Mouse (Mus musculus): ENCODE measurements around the gene Gng12.

Gene Gng12

GRCm38 (mm10) chr6:66913355-66913754 lies 17.2 kb downstream of the Gng12 start:
- ATAC-seq (ENCODE audit: insufficient number of reproducible peaks, low FRiP score, low TSS enrichment), result no peak

- ATAC-seq (ENCODE audit: insufficient number of reproducible peaks, low FRiP score, low TSS enrichment), result no peak
These were observed 19.4 kb downstream of the Gng12 start for GRCm38 (mm10) chr6:66915592-66915991.

DNA sequence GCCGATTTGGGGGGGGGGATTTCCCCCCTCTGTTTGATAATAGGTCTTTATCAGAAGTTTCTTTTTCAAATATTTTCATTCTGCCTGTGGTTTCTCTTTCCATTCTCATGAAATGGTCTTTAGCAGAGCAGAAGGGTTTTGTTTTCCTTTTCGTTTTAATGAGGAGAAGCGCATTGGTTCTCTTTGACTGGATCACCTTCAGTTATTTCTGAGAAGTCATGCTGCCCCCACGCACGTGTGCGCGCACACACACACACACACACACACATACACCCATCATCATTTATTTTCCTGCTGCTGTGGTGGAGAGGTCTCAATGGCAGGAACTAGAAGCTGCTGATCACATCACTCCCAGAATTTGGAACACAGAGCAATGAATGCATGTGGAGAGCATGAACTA lies 20.8 kb downstream of the Gng12 start:
- no peak for ATAC-seq (ENCODE audit: insufficient number of reproducible peaks, low FRiP score, low TSS enrichment)

DNA sequence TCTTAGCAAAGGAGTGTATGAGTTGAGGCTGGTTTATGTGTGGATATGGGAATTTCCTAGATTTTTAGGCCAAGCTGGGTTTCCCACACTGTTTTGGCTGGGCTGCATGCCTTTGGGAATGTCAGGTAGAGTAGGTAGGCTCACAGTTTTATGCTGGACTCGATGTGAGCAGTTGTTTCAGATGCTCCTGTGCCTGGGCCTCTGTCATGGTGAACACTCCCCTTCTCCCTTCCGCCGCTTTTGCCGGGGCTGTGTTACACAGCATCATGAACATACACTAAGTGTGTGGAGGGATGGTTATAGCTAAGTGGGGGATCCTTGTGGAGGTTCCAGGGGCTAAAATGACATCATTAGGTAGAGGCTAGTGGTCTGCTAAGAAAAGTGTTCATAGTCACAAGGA lies 24.6 kb downstream of the Gng12 start:
- no peak for ATAC-seq (ENCODE audit: insufficient number of reproducible peaks, low FRiP score, low TSS enrichment)

DNA sequence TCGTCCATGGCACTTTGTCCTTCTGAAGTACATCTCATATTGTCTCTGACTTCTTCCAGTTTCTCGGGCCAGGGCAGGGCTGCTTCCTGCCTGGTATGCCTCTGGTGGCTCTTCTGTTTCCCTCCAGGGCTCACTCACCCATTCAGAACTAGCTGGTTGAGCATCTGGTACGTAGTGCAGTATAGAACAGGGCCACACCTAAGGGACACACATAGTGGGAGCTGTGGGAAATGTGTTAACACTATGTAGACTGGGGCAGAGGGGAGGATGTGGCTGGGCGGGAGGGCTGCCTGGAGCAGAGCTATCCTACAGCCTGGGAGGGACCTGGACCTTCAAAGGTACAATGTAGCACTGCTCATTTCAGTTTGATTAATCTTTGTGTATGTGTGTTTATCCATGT lies 25.6 kb downstream of the Gng12 start:
- 0 out of 2 replicates have a peak, but pooled peaks have one; percentile 10 for ATAC-seq (ENCODE audit: insufficient number of reproducible peaks, low FRiP score, low TSS enrichment)

DNA sequence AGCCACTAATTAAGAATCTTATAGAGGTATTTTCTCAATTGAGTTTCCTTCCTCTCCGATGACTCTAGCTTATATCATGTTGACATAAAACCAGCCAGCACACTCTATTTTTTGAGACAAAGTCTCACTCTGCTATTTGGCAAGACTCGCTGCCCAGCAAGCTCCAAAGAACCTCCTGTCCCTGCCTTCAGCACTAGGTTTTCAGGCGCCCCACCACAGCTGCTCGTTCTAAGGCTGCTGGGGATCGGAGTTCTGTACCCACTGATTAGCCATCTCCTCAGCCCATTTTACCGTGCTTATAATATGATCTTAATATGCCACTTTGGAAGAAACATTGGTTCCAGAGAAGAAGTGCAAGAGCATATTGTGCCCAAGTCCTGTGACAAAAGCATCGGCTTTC lies 26.3 kb downstream of the Gng12 start:
- ATAC-seq (ENCODE audit: insufficient number of reproducible peaks, low FRiP score, low TSS enrichment), result no peak

DNA sequence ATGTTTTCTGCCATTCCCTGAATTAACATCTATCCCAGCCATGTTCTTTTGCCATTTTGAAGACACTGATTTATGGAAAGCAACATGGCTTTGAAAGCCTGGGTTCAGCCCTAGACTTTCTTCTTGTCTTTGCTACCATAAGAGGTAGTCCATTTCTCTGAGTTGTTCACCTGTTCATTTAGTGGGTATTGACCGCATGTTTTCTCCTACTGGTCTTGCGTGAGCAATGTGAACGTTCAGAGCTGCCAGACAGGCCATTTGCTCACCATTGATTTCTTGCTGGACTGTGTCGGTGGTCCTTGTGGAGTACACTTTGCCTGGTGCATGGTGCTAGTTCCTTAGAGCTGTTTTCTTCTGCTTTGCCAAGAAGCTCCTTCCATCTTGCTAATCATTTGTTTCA lies 27.7 kb downstream of the Gng12 start:
- no peak for ATAC-seq (ENCODE audit: insufficient number of reproducible peaks, low FRiP score, low TSS enrichment)

DNA sequence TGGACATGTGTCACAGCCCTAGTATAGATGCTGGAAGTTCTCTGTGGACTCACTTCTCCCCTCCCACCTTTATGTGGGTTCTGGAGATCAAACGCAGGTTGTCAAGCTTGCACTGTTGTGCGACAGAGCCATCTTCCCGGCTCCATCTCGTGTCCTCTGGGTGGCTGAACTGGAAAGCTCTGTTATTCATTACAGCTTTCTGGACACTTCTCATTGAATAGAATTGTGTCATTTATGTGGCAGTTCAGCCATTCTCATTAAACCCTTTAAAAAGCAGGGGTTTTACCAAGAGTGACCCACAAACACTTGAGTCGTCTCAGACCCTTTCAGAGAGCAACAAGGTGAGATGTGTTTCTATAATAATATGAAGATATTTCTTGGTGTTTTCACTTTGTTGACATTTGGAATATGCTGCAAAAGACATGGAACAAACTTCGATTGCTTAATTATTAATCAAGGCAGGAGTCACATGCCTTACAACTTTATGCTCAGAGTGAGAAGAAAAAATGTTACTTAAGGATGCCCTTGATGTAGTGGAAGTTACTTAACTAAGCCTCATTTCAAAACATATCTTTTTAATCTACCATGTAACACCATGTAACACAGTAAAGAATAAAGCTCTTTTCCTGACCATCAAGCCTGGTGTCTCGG lies 28.2 kb downstream of the Gng12 start:
- ATAC-seq (ENCODE audit: insufficient number of reproducible peaks, low FRiP score, low TSS enrichment), result no peak

- ATAC-seq (ENCODE audit: insufficient number of reproducible peaks, low FRiP score, low TSS enrichment), result no peak
These were observed 30.1 kb downstream of the Gng12 start for GRCm38 (mm10) chr6:66926269-66926668.

DNA sequence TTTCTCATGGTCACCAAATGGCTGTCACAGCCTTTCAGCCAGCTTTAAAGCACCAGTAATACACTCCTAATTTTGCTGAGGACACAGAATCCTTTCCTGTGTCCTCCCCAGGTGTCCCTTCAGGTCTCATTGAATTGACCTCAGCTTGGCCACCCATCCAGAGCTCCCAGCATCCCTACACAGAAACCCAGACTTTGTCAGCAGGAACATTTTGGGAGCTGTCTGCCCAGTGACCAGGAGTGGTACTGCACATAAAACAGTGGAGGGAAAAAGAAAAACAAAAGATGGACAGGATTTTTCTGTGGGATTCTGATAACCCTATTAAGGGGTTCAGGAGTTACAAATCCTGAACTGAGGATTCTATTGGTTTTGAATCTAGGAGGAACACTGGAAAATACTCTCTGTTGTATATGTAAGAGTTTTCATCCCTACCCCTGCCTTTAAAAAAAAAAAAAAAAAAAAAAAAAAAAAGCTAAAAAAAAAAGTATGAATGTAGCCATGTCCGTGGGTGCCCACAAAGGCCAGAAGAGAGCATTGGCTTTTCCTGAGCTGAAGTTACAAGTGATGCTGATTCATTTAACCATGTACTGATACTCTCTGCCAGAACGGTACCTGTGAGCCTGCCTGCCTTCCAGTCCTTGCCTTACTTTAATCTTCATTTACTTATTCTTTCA lies 32.9 kb downstream of the Gng12 start:
- no peak for ATAC-seq (ENCODE audit: insufficient number of reproducible peaks, low FRiP score, low TSS enrichment)

DNA sequence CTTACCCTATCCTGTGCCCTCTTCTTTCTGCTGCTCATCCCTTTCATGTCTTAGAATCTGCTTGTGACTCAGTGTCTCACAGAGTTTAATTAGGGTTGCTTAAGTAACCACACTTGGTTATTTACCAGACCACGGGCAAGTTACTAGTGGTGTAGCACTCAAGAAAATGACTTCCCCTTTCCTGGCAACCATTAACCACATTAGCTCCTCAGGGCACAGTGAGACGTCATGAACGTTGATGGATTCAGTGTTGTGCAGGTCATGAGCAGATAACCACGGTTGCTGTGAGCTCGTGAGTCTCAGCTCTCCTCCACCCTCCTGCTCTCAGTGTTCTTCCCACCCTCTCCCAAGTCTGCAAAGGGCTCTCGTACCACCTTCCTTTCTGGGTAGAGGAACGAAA lies 33.5 kb downstream of the Gng12 start:
- ATAC-seq (ENCODE audit: insufficient number of reproducible peaks, low FRiP score, low TSS enrichment), result no peak

- 0 out of 2 replicates have a peak, but pooled peaks have one; percentile 24 for ATAC-seq (ENCODE audit: insufficient number of reproducible peaks, low FRiP score, low TSS enrichment)
These were observed 36.1 kb downstream of the Gng12 start for GRCm38 (mm10) chr6:66932206-66932819.

DNA sequence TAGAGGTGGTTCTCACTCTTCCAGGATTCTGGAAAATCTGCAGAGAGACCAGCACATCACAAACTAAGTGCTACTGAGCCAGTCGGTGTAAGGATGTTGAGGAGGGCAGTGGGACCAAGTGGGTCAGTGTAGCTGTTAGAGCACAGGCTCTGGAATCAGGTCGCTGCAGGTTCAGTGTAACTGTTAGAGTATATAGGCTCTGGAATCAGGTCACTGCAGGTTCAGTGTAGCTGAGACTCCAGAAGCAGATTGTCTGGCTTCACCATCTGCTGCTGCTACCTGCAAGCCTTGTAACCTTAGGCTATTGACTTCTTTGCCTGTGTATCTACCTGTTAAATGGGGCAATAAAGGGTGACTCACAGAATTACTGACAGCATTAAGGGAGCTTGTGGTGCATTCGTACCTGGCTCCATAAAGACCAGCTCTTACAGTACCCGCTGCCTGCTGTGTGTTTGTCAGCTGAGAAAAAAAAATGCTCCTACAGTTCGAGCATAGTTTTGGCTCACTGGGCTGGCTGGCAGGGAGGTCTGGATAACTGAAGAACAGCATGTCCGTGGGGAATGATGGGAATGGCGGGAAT lies 44.5 kb downstream of the Gng12 start:
- ATAC-seq (ENCODE audit: insufficient number of reproducible peaks, low FRiP score, low TSS enrichment), result peak; percentile 72

DNA sequence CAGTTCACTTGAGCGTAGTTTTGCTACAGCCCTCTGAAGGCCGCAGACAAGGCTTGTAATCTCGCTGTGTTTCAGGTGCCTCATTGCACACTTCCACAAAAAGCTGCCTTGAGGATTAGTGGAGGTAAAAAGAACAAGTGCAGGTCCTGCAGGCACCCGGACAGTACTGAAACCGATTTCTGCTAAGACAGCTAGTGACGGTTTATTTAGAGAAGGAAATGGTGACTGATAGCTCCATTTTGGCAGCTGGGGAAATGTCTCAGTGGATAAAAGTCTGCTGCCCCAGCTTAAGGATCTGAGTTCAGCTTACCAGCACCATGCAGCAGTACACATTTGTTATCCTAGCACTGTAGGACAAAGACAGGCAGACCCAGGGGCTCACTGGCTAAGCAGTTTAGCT lies 45.6 kb downstream of the Gng12 start:
- no peak for ATAC-seq (ENCODE audit: insufficient number of reproducible peaks, low FRiP score, low TSS enrichment)

DNA sequence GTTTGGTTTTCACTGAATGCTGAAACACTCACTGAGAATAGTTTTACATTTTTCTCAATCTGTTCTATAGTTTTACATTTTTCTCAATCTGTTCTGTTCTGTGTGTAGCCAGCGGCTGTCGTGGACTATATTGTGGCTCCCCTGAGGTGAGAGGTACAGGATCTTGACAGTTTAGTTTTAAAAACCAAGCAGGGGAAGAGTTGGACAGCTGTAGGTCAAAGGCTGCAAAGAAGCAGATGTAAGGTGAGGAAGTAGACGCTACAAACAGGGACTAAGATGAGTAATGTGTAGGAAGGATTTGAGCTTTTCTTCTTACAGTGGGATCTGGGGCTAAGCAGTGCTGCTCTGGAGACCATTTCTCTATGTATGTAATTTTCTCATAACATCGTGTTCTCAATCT lies 46.6 kb downstream of the Gng12 start:
- ATAC-seq (ENCODE audit: insufficient number of reproducible peaks, low FRiP score, low TSS enrichment), result no peak

DNA sequence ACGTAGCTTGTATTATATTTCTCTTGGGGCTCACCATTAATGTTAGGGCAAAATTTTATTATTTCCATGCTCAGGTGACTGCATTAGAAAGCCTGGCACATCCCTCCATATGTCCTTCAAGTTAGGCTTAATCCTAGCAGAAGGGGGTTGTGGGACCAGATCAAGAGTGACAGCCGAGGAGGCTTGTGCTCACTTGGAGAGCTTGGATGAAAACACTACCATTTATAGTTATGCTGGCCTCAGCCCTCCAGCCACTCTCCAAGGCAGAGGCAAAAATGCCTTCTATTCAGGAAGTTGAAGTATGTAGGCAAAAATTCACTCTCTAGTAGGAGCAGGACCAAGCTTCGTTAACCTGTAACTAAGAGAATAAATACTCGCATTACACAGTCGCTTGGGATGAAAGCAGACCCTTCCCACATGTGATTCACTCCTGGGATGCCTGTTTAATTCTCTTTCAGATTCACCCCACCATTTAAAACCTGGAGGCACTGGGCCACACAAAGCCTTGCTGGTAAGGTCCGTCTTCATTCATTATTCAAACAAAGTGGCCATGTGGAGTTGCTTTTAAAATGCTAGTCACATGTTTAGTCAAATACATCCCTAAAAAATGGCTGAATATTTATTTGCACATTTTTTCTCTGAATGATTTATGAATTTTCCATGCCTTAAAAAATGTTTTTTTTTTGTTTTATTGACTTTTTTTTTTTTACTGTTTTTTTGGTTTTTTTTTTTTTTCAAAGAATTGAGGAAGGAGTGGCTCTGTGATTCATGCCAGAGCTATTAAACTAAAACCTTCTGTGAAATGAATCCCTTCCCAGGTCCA lies 47.4 kb downstream of the Gng12 start:
- no peak for ATAC-seq (ENCODE audit: insufficient number of reproducible peaks, low FRiP score, low TSS enrichment)

DNA sequence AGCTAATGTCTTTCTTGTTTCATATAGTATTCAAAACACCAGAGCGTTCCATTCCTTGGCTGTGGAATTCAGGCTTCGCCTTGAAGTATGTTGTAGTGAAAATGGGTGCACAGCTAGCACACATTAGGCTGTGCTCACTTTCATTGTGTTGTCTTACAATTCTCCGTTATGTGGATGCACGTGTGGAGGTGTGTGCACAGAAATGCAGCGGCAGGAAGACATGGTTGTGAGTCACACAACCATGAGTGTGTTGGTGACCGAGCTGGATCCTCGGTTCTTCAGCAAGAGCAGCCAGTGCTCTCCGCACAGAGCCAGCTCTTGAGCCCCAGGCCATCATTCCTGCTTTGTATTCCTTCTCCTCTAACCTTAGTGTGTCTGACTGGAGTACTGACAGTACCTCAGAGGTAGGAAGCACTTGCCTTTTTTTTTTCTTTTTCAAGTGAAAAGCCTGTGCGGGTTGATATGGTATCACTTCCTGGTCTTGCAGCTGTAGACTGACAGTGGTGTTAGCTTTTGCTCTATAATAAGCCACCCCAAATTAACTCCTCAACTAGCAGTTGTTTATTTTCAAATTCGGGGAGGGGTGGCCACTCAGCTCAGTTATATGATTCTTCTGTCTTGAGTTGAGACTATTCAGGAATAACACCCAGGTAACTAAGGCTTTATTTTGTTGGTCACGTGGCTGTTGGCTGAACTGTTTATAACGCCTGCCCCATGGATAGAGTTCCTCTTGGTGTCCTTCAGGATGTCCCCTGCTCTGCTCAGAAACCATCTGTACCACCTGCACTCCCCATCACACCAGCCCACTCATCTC lies 48.2 kb downstream of the Gng12 start:
- ATAC-seq (ENCODE audit: insufficient number of reproducible peaks, low FRiP score, low TSS enrichment), result no peak

DNA sequence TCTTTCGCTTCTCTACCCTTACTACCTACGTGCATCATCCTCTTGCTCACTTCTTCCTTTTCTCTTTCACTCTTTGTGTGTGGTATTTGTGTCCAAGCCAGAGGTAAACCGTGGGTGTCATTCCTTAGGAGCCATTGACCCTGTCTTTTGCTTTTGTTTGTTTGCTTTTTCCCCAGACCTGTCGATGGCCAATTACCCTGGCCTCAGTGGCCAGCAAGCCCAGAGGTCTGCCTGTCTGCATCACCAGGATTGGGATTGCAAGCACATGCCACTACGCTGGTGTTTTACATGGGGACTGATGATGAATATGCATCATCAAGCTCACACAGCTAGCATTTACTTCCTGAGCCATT lies 48.8 kb downstream of the Gng12 start:
- ATAC-seq (ENCODE audit: insufficient number of reproducible peaks, low FRiP score, low TSS enrichment), result no peak

DNA sequence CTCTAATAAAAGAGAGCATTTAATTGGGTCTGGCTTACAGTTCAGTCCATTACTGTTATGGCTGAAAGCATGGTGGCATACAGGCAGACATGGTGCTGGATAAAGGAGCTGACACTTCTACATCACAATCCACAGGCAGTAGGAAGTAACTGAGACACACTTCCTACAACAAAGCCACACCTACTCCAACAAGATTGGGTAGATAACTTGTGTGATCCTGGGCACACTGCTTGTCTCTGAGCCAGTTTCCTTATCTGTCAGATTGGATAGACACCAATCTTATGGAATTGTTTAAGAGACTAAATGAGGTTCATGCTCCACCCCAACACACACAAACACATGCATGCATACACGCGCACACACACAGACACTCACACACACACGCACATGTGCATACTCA lies 51.9 kb downstream of the Gng12 start:
- no peak for ATAC-seq (ENCODE audit: insufficient number of reproducible peaks, low FRiP score, low TSS enrichment)

DNA sequence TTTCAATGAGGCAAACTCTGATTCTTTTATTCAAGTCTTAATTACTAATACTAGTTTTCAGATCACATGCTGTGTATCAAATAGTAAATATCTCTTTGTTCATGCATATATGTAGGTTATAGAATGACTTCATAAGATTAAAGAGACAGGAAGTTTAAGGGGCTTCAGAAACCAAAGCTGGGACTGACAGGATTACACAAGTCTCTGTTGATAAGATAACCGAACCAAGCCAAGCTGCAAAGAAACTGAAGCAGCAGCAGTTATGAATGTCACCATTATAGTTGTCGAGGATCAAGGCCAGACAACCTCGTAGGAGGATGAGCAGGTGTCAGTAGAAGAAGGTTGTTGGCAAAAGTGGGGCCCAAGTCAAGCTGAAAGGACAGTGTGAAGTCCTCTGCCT lies 52.7 kb downstream of the Gng12 start:
- ATAC-seq (ENCODE audit: insufficient number of reproducible peaks, low FRiP score, low TSS enrichment), result no peak
